Mouse (Mus musculus) liver, embryonic 14.5 days (tissue): ENCODE results near the gene Ap1s1.

Experiments
- CTCF ChIP-seq: IDR thresholded peaks from 2 replicates; pipeline ENCODE4 v1.5.1; 2016; ENCODE audit warnings: antibody characterized with exemption, low read depth, control low read depth
- EP300 ChIP-seq: IDR thresholded peaks from 2 replicates; pipeline ENCODE4 v1.6.1; 2016; ENCODE audit warnings: antibody characterized with exemption, low read depth

- TF ChIP-seq CTCF, result peak; percentile 65
- no peak for TF ChIP-seq EP300
Observed at GRCm38 (mm10) chr5:137061809-137062481, 16.0 kb upstream of the Ap1s1 start.
